Mouse (Mus musculus): ENCODE measurements around the gene Oxld1.

Gene Oxld1

GRCm38 (mm10) chr11:120484265-120484981 is 26.6 kb upstream of the Oxld1 start, which contains the start of gene Mrpl12:
Gene Mrpl12 (plus strand): TSS chr11:120484613.
- DNase-seq (ENCODE audit: low read depth, low spot score) = peak; percentile 97

- DNase-seq (ENCODE audit: low read depth, low spot score) = no peak
Measured at GRCm38 (mm10) chr11:120483448-120483934, 25.6 kb upstream of the Oxld1 start.

DNA sequence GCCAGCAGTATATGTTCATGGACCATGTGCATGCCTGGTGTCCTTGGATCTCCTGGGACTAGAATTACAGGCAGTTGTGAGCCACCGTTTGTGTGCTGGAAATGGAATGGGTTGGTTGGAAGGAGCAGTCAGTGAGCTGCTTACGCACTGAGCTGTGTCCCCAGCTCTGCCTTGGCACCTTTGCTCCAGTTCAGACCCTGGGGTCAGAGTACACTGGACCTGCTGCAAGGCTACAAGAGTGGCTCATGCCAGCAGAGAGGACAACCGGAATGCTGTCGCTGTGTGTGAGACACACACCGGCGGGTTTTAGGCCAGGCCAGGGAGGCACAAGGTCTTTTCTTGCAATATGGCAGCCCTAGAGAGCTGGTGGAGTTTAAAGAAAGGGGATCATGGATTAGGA is 14.2 kb upstream of the Oxld1 start:
- no peak for DNase-seq (ENCODE audit: low read depth, low spot score)

GRCm38 (mm10) chr11:120467736-120468092 is 9.8 kb upstream of the Oxld1 start:
- DNase-seq (ENCODE audit: low read depth, low spot score) = no peak

DNA sequence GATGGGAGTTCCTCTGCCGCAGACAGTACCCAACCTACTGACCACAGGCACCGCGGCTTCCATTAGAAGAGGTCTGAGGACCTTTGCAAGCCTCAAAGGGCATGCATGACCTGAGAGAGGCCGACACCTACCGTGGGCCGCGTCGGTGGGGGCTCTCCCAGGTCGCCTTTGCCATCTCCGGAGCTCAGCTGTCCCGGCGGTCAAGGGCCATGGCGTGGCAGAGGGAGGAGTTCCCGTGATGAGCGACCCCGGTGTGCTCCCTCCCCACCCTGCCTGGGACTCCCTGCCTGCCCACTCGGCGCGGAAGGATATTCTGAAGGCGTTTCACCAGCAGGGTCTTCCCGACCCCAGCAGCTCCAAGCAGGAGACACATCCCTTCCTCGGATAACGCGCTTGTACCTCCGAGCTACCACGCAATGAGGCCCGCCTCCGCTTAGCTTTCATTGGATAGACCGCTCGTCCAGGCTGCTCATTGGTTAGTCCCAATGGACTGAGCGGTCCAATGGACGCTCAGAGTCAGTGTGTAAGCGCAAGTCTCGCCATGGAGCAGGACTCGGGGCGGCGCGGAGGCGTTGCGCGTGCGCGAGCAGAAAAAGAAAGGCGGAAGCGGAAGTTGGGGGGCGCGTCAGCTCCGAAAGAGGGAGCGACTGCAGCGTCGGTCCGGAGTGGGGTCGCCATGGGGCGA is 9.3 kb upstream of the Oxld1 start, which contains the start of gene Arl16:
Gene Arl16, minus strand, starts transcription at position 557 of the 685 bp plus-strand sequence.
- peak; percentile 99 for DNase-seq (ENCODE audit: low read depth, low spot score)

- no peak for DNase-seq (ENCODE audit: low read depth, low spot score)
Measured at GRCm38 (mm10) chr11:120465521-120465920, 7.7 kb upstream of the Oxld1 start.

GRCm38 (mm10) chr11:120464365-120464764 is 6.5 kb upstream of the Oxld1 start:
- no peak for DNase-seq (ENCODE audit: low read depth, low spot score)

DNA sequence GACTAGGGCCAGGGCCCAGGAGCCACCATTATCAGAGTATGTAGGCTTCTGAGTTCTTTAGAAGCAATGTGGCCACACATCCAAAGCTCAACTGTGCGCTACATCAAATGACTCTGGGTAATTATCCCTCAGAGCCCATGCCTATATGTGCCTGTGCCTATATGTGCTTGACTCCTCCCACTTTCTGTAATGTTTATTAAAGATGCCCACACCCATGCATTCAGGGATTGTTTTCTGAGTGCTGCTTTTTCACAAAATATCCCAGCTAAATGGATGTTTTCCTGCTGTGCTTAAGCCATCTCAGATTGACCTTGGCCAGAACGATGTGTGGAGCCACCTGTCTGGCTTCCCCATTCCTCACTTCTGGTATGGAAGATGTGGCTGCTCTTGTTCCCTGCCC is 5.7 kb upstream of the Oxld1 start:
- no peak for DNase-seq (ENCODE audit: low read depth, low spot score)

- no peak for DNase-seq (ENCODE audit: low read depth, low spot score)
Measured at GRCm38 (mm10) chr11:120458847-120459597, 1.2 kb upstream of the Oxld1 start.

DNA sequence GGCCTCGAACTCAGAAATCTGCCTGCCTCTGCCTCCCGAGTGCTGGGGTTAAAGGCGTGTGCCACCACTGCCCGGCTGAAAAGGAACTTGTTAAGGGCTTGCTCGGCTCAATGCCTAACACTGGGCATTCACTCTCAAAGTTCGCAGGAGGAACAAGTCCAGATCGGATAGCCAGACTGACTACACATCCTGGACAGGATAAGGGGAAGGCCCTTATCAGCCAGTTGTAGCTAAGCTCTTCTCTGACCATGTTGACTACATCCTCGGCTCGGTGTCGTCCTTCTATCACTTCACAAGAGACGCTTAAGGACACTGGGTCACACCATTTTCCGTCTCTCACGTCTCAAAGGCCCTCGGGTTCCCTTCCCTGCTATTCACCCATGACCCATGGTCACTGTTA is 498 bp downstream of the Oxld1 start:
- no peak for DNase-seq (ENCODE audit: low read depth, low spot score)

DNA sequence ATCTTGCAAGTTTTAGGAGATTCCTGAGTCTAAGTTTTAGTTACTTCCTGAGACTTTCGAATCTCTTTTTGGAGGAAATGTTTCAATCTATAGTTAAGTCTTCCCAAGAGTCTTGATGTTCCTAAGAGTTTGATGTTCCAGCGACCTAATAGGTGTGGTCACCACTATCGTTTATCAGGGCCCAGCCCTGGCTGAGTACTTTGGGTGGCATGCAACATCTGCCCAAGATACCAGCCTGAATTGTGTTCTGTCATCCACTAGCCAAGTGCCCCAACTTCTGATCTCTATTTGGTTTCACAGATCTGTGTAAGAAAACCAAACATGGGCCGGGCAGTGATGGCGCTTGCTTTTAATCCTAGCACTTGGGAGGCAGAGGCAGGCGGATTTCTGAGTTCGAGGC is 2.5 kb downstream of the Oxld1 start:
- no peak for DNase-seq (ENCODE audit: low read depth, low spot score)

DNA sequence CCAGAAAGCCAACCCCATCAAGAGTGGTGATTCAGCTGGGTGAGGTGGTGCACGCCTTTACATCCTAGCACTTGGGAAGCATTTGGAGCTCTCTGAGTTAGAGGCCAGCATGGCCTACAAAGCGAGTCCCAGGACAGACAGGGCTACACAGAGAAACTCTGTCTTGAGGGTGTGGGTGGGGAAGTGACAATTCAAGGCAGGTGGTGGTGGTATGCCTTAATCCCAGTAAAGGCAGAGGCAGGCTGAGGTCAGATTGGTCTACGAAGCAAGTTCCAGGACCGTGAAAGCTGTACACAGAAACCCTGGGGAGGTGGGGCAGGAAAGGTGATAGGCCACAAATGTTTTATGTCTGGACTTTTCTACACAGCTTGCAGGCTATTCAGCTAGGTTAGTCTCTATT is 2.9 kb downstream of the Oxld1 start:
- DNase-seq (ENCODE audit: low read depth, low spot score) = no peak

GRCm38 (mm10) chr11:120453306-120453705 is 4.6 kb downstream of the Oxld1 start, which contains the start of gene Pde6g:
Gene Pde6g (minus strand): TSS chr11:120453500.
- DNase-seq (ENCODE audit: low read depth, low spot score) = no peak

DNA sequence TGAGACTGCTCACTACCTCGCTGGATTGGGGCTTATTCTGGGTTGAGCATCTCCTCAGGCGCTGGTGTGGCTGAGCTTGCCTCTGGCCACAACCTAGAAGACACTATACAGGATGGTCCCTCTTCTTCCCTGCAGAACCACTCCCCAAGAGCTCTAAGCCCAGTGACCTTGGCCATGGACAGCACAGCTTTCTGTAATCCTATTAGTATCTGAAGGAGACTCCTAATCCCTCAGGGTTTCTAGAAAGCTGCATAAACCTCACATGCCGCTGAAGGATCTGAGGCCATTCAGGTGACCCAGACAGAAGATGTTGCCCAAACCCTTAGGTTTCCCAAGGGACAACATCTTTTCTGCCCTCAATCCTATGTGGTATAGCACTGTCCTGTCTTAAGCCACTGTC is 5.6 kb downstream of the Oxld1 start:
- no peak for DNase-seq (ENCODE audit: low read depth, low spot score)

DNA sequence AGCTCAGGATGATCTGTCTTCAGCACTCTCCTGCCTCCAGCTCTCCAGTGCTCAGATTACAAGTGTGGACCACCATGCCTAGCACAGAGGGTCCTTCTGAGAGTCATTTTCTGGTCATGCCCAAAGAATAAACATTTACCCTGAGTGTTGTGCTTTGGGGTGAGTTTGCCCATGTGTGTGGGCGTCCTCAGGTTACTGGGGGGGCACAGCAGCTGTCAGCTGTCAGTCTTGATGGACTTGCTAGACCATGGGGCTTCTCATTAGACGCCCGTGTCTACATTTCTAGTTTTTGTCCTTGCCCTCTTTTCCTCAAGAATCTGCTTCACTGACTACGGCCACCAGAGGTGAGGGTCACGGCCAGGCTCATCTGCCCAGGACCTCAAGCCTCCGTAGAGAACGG is 10.7 kb downstream of the Oxld1 start:
- no peak for DNase-seq (ENCODE audit: low read depth, low spot score)

DNA sequence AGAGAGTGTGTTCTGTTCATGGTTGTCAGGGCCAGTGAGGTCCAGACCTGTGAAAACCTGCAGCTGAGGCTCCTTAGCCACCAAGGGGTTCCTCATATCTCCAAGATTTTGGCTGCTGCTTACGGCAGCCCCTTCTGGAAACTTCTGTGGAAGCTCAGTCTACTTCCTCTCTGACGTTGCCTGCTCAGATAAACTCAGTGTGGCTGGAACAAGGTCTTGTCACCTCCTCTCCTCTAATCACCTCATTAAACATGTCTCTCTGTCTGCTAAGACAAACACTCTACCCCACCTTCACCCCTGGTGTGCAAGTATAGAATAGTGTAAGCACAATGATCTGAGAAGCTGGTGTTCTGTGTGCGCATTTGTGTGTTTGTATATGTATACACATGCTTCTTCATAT is 12.4 kb downstream of the Oxld1 start:
- no peak for DNase-seq (ENCODE audit: low read depth, low spot score)

GRCm38 (mm10) chr11:120444106-120444505 is 13.8 kb downstream of the Oxld1 start:
- no peak for DNase-seq (ENCODE audit: low read depth, low spot score)

DNA sequence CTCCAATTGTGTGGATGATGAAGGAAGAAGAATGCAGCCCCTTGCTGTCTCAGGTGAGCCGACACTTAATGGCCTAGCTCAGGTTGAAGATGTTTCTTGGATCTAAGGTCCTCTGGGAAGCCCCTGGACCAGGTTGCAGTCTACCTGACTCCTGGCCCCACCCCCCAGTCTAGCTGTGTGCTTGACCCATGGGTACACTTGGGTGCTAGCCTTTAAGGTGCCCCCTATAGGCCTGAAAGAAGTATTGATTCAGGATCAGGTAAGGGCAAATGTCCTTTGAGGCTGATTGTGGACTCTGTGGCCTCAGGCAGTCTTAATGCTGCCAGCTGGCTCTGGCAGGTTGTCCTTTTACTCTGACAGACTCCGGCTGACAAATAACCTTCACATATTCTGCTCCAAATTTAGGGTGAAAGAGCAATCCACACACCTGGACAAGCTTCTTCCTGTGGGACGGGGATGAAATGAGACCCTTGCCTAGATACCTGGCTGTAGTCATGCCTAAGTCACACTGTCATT is 15.0 kb downstream of the Oxld1 start:
- no peak for DNase-seq (ENCODE audit: low read depth, low spot score)

- no peak for DNase-seq (ENCODE audit: low read depth, low spot score)
Measured at GRCm38 (mm10) chr11:120442344-120442743, 15.5 kb downstream of the Oxld1 start, which contains the start of gene Tspan10. Gene Tspan10 (plus strand): TSS chr11:120442644.

GRCm38 (mm10) chr11:120437857-120438385 is 19.9 kb downstream of the Oxld1 start:
- DNase-seq (ENCODE audit: low read depth, low spot score) = no peak

- peak; percentile 52 for DNase-seq (ENCODE audit: low read depth, low spot score)
Measured at GRCm38 (mm10) chr11:120437152-120437856, 20.6 kb downstream of the Oxld1 start, which contains the start of gene Nploc4. Gene Nploc4 (minus strand): TSS chr11:120437708.

Data from telencephalon, adult 2 months (tissue).